Mouse (Mus musculus): ENCODE measurements around the gene Id3. TPM values are rescaled to one million over a fixed set of nuclear protein-coding genes. Genes with fewer than 3 reads are reported as not detected.

Id3 gene
- 121 and 208 TPM in 2 replicates for total RNA-seq (2014; rRNA removed)
- 148 and 156 TPM in 2 replicates for polyA plus RNA-seq (2015; fragmentation: Nextera tagmentation; extraction: Ambion mirVana)

DNA sequence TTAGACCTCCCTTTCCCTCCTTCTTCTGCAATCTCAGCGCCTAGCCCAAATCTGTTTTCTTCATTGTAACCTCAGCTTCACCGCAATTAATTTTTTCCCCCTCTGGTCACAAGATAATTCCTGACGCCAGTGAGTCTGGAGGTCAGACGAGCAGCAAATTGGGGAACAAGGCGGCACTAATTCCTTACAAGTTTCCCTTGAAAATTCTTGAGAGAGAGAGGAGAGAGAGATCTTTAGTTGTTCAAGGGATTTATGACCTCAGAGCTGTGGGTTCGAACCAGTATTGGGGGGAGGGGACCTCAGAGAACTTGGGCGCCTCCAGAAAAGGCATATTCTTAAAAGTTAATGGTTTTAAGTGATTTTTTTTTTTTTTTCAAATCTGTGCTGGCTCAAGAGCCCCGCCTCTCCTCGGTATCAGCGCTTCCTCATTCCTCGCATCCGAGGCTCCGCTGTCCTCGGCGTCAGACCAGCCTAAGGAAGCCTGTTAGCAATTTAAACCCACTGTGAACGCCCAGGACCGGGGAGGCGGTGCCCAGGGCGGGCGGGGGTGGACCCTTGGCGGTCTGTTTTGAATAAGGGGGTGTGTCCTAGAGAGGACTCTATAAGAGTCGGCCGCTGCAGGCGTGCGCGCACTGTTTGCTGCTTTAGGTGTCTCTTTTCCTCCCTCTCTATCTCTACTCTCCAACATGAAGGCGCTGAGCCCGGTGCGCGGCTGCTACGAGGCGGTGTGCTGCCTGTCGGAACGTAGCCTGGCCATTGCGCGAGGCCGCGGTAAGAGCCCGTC is at the start of gene Id3:
Id3 (plus strand) TSS at position 305 of the 784 bp plus-strand sequence.
- H3K36me3 ChIP-seq (ENCODE audit: insufficient read depth, low read length) = no peaks in the 10 kb centered on the region
- peak within 1 kb of the TSS; percentile 50 for H3K4me3 ChIP-seq (ENCODE audit: low read depth, low read length)
- ATAC-seq (ENCODE audit: low FRiP score) = peak; percentile 83
- no peak for TF ChIP-seq CTCF (IDR thresholded peaks at IDR 0.05)
- H3K9me3 ChIP-seq (ENCODE audit: low read length) = no peaks in the 10 kb centered on the region
- peak within 1 kb of the TSS; percentile 62 for H3K4me2 ChIP-seq (ENCODE audit: low read depth, low read length, poor library complexity, severe bottlenecking)
- H3K27ac ChIP-seq (ENCODE audit: low read depth, low read length) = peak within 1 kb of the TSS; percentile 69
- WGBS = 1% methylated on average over 39 of the region's 39 CpGs
- DNase-seq (ENCODE audit: low spot score) = peak; percentile 91
- peaks cover 10% of the 10 kb centered on the region for H3K27me3 ChIP-seq (ENCODE audit: insufficient read depth, low read length)
- peaks cover 7% of the 10 kb centered on the region; the same call in 1 of the 2 replicates for H3K4me1 ChIP-seq (ENCODE audit: insufficient read depth, low read length)
- peak within 1 kb of the TSS; percentile 60 for H3K9ac ChIP-seq (replicated peaks; ENCODE audit: low read length, poor library complexity, severe bottlenecking)

DNA sequence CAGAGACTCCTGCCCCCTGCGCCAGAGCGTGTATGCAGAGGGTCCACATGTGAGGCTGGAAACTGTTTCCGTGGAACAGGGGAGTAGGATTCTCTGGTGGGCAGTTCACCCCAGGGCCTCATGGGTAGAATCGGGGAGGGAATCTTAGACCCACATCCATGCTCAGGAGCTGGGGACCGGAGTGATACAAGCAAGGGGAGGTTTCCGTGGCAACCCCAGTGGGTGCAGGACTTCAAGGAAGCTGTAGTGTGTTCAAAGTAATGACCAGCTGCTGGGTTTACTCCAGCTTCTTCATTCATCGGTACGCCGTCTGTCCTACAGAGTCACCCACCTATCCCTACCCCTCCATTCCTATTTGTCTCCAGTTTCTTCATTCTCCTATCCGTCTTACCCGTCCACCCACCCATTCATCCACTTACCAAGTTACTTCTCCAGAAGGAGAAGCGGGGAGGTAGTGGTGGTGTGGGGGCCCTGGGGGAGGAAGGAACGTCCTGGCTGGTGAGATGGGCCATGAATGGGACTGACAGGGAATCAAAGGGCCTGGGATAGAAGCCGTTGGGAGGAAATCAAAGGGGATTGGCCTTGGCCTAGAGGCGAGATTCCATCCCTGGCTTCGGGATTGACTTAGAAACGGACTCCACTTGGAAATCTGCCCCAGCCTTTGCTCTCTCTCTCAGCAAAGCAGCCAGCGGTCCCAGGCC is 48.6 kb upstream of the Id3 start:
- Histone ChIP-seq H3K36me3 (ENCODE audit: insufficient read depth, low read length) (no peaks in the 10 kb centered on the region), H3K4me1 (ENCODE audit: insufficient read depth, low read length) (no peaks in the 10 kb centered on the region), H3K4me2 (ENCODE audit: low read depth, low read length, poor library complexity, severe bottlenecking) (no peak overlapping the region), H3K27ac (ENCODE audit: low read depth, low read length) (peak overlapping the region; percentile 59), H3K9ac (replicated peaks; ENCODE audit: low read length, poor library complexity, severe bottlenecking) (no peak overlapping the region), H3K4me3 (ENCODE audit: low read depth, low read length) (no peak overlapping the region), H3K9me3 (ENCODE audit: low read length) (no peaks in the 10 kb centered on the region), H3K27me3 (ENCODE audit: insufficient read depth, low read length) (no peaks in the 10 kb centered on the region)
- peak; percentile 88 for DNase-seq (ENCODE audit: low spot score)
- TF ChIP-seq CTCF (IDR thresholded peaks at IDR 0.05) = no peak
- ATAC-seq (ENCODE audit: low FRiP score) = peak; percentile 74
- WGBS = 51% methylated on average over 18 of the region's 18 CpGs

DNA sequence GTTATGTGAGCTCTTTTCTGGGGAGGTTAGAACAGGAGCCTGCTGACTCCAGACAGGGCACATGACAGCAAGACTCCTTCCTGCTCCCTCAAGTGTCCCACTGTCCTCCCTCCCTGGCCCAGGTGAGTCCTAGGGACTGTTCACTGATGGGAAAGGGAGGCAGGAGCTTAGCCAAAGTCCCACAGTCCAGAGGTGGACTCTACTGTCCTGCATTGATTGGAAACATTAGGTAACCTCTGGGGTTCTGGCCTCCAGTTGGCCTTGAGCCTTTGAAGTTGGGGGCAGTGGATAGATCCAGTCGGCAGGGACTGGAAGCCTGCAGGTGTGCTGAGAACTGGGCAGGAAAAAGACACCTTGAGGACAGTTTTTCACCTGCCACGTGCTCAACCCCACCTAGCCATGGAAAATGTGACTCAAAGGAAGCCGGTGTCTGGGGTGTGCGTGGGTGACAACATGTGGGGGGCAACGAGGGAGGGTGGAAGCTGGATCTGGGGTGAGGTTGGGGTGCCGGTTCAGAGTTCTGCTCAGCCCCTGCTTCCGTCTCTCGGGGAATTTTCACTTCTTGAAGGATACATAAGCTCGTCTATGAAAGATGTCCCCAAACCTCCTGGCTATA is 47.7 kb upstream of the Id3 start:
- no peak for ATAC-seq (ENCODE audit: low FRiP score)
- H3K9ac ChIP-seq (replicated peaks; ENCODE audit: low read length, poor library complexity, severe bottlenecking) = no peak overlapping the region
- WGBS = 87% methylated on average over 9 of the region's 9 CpGs
- H3K9me3 ChIP-seq (ENCODE audit: low read length) = no peaks in the 10 kb centered on the region
- no peak for DNase-seq (ENCODE audit: low spot score)
- H3K4me1 ChIP-seq (ENCODE audit: insufficient read depth, low read length) = no peaks in the 10 kb centered on the region
- H3K4me2 ChIP-seq (ENCODE audit: low read depth, low read length, poor library complexity, severe bottlenecking) = no peak overlapping the region
- H3K36me3 ChIP-seq (ENCODE audit: insufficient read depth, low read length) = no peaks in the 10 kb centered on the region
- H3K27me3 ChIP-seq (ENCODE audit: insufficient read depth, low read length) = no peaks in the 10 kb centered on the region
- no peak for TF ChIP-seq CTCF (IDR thresholded peaks at IDR 0.05)
- H3K27ac ChIP-seq (ENCODE audit: low read depth, low read length) = peak overlapping the region; percentile 12; the same call in 1 of the 2 replicates
- H3K4me3 ChIP-seq (ENCODE audit: low read depth, low read length) = no peak overlapping the region

DNA sequence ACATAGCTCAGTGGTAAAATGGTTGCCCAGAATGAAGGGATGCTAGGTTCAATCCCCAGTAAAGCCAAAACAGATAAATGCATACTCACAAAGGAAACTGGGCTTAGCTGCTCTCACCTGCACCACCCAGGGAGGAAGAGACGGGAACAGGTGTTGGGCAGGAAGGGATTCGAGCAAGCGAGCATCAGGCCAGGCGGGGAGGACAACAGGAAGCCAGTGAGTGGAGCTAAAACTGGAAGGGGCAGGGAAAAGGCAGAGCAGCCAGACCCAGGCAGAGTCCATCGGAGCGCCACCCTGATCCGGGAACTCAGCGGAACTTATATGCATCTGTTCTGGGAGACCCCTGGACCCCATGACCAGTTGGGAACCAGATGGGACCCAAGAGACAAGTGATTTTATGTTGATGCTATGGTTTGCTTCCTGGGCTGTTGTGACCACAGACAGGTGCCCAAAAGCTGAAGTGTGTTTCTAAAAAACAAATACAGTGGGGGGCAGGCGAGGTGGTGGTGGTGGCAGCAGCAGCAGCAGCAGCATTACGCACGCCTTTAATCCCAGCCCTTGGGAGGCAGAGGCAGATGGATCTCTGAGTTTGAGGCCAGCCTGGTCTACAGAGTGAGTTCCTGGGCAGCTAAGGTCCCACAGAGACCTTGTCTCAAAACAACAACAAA is 46.7 kb upstream of the Id3 start:
- ATAC-seq (ENCODE audit: low FRiP score) (no peak), DNase-seq (ENCODE audit: low spot score) (no peak)
- Histone ChIP-seq H3K36me3 (ENCODE audit: insufficient read depth, low read length) (no peaks in the 10 kb centered on the region), H3K27ac (ENCODE audit: low read depth, low read length) (no peak overlapping the region), H3K4me2 (ENCODE audit: low read depth, low read length, poor library complexity, severe bottlenecking) (no peak overlapping the region), H3K4me3 (ENCODE audit: low read depth, low read length) (no peak overlapping the region), H3K9me3 (ENCODE audit: low read length) (no peaks in the 10 kb centered on the region), H3K27me3 (ENCODE audit: insufficient read depth, low read length) (no peaks in the 10 kb centered on the region; the same call in 1 of the 2 replicates), H3K9ac (replicated peaks; ENCODE audit: low read length, poor library complexity, severe bottlenecking) (no peak overlapping the region), H3K4me1 (ENCODE audit: insufficient read depth, low read length) (no peaks in the 10 kb centered on the region)
- 77% methylated on average over 11 of the region's 11 CpGs for WGBS
- TF ChIP-seq CTCF (IDR thresholded peaks at IDR 0.05) = no peak

DNA sequence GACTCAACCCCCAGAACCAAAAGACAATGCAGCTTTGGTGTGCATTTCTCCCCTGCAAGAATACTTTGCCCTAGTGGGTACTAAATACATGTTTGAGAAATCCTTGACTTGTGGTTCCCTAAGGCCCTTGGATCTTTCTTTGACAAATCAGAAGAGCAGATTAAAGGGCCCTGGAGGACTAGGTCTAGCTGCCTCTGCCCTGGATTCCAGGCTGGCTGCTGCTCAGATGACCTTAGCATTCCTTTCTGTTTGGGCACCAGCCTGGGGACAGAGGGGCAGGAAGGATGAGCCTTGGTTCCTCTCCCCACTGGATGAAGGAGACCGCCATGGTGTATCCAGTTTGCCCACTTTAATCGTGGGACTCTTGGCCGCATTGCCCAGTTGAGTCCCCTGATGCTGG is 44.9 kb upstream of the Id3 start:
- Histone ChIP-seq H3K36me3 (ENCODE audit: insufficient read depth, low read length) (no peaks in the 10 kb centered on the region), H3K4me1 (ENCODE audit: insufficient read depth, low read length) (no peaks in the 10 kb centered on the region), H3K4me2 (ENCODE audit: low read depth, low read length, poor library complexity, severe bottlenecking) (no peak overlapping the region), H3K27me3 (ENCODE audit: insufficient read depth, low read length) (no peaks in the 10 kb centered on the region; the same call in 1 of the 2 replicates), H3K4me3 (ENCODE audit: low read depth, low read length) (no peak overlapping the region), H3K9me3 (ENCODE audit: low read length) (no peaks in the 10 kb centered on the region), H3K27ac (ENCODE audit: low read depth, low read length) (no peak overlapping the region), H3K9ac (replicated peaks; ENCODE audit: low read length, poor library complexity, severe bottlenecking) (no peak overlapping the region)
- WGBS = 93% methylated on average over 3 of the region's 3 CpGs
- no peak for TF ChIP-seq CTCF (IDR thresholded peaks at IDR 0.05)
- DNase-seq (ENCODE audit: low spot score) (no peak), ATAC-seq (ENCODE audit: low FRiP score) (no peak)

Measured in midbrain, postnatal 0 days (tissue).